Mouse (Mus musculus) lung, adult 18-20 months (tissue): ENCODE data around the gene Rab1b.

ENCODE experiments used
- DNase-seq, 2 experiments: peaks; one replicate each; pipeline ENCODE4 v3.0.0; 2022; ENCODE audit warnings: mixed read lengths in 2 of 2

Gene Rab1b

GRCm38 (mm10) chr19:5049325-5049724 lies 57.5 kb downstream of the Rab1b start:
- DNase-seq, result no peak
